Mouse (Mus musculus): Measurements from ENCODE around the gene 1700030J22Rik.
A peak's percentile ranks its signal among the peaks of the same experiment; 100 is the strongest.

Gene 1700030J22Rik

DNA sequence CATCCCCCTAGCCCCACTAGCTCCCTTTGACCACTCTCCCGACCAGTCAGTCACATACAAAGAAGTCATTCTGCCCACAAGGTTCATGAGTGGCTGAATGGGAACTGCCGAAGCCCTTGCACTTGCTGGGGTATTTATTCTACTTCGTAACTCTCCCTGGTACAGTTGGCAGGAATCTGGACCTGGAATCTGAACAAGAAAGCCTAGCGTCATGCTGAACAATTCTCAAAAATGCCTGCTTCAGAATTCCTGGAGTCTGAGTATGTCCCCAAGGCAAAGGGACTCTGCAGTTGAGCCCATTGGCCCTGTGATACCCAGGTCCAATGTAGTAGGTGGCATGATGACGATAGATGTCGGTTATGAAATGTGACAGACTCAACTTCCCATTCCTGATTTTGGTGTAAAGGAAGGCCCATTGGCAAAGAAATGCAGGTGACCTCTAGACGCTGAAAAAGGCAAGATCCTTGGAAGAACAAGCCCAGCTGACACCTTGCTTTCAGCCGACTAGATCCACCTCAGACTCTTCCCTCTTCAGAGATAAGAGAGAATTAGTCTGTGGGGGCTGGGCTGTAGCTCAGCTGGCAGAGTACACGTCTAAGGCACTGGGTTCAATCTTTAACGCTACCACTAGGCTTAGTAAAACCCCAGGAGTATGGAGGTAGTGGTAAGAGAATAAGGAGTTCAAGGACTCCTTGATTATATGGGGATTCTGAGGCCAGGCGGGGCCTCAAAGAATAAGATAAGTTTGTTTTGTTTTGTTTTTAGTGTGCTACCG, 36.3 kb downstream of the 1700030J22Rik start:
- TF ChIP-seq GATA4 (IDR thresholded peaks at IDR 0.05; ENCODE audit: insufficient replicate concordance, low read length): no peak

DNA sequence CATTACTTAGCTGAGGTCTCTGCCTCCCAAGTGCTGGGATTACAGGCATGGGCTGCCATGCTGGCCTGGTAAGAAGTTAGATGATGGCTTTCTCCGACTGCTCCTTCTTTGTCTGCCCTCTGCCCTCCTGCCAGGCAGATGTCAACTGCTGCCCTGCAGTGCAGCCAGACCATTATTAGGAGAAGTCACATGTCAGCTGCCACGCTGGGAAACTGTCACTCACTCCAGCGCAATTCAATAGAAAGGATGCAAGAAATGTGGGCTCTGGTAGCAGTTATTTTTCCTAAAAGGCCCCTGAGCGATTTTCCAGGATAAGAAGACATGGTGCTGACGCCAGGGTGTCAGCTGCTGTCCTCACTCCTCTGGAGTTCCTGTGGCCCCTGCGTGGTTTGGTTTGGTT, 43.3 kb downstream of the 1700030J22Rik start:
- no peak for TF ChIP-seq GATA4 (IDR thresholded peaks at IDR 0.05; ENCODE audit: insufficient replicate concordance, low read length)

DNA sequence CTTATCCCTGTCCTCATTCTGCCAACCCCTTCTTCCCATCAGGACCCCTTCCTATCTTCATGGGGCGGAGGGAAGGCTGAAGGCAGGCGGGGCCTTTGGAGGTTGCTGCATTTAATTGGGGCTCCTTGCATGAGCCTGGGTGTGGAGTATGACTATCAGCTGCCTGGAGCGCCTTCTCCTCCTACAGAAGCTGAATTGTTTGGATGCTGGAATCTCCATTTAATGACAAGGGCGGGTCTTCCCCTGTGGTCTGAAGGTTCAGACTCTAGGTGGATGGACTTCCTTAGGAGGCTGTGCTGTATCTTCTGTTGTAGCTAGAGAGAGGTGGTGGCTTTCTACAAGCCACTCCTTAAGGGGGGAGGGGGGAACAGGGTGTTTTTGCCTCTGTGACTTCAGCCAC, 43.8 kb downstream of the 1700030J22Rik start:
- no peak for TF ChIP-seq GATA4 (IDR thresholded peaks at IDR 0.05; ENCODE audit: insufficient replicate concordance, low read length)

DNA sequence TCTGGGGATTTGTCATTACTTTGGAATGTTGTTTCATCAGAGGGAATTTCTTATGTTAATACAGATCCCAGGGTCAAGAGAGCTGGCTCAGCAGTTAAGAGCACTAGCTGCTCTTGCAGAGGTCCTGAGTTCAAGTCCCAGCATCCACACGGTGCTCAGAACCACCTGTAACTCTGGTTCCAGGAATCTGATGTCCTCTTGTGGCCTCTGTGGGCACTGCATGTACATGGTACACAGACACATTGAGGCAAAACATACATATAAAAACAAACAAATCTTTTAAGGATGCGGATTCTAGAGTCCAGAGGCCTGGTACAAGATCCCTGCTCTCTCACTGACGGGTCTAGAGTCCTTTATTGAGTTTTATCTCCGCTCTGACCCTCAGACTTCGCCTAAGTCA, 50.2 kb downstream of the 1700030J22Rik start:
- no peak for TF ChIP-seq GATA4 (IDR thresholded peaks at IDR 0.05; ENCODE audit: insufficient replicate concordance, low read length)

DNA sequence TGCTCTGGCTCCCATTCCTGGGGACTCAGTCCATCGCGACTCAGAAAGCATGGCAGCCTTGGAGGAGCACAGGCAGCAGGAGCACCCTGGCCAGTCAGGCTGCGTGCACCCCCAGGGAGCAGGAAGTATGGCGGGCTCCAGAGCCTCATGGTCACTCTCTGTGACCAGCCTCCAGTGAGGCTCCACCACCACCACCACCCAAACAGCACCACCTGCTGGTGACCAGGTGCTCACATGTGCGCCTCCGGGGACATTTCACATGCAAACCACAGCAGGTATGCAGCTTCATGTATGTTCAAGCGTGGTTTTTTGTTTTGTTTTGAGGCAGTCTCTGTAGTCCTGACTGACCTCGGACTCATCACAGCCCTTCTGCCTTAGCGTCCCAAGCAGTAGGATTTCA, 50.9 kb downstream of the 1700030J22Rik start:
- TF ChIP-seq GATA4 (IDR thresholded peaks at IDR 0.05; ENCODE audit: insufficient replicate concordance, low read length): no peak

DNA sequence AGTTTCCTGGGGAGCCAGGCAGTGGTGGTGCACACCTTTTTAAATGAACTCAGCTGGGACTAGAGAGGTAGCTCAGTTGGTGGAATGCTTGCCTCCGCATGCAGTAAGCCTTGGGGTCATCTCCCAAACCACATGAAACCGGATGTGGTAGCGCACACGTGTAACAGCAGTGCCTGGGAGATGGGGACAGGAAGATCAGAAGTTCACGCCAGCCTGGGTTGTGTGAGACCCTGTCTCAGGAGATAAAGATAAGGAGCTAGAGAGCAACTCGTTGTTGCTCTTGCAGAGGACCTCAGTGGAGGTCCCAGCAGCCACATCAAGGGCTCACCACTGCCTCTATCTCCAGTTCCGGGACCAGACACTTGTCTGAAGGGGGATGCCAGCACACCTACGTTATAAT, 55.2 kb downstream of the 1700030J22Rik start:
- no peak for TF ChIP-seq GATA4 (IDR thresholded peaks at IDR 0.05; ENCODE audit: insufficient replicate concordance, low read length)

DNA sequence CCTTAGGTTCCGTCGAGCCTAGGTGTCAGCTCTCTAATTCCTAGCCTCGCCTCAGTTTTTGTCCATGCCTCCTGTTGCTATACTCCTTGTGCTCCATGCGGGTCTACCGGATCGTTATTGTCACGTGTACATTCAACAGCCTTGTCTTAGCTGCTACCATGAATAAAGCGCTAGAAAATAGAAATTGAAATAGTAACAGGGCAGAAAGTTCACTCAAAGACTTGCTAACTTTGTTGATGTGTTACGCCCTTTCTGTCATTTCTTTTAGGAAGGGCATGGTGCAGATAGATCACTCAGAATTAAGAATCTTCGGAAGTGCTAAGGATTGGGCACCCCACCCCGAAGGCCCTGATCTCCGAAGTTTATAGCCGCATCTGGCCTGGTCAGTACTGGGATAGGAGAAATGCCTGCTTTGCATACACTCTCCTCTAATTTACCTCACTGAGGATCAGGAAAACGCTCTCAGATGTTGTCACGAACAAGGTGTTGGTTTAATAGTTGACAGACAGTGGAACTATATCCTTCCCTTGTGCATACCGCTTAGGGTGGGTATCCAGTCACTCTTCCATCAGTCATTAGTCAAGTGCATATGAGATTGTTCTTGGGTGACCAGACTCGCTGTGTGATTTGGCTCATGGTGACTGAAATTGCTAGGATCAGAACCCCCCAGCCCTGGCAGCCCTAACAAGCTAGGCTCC, 56.5 kb downstream of the 1700030J22Rik start:
- TF ChIP-seq GATA4 (IDR thresholded peaks at IDR 0.05; ENCODE audit: insufficient replicate concordance, low read length): no peak

DNA sequence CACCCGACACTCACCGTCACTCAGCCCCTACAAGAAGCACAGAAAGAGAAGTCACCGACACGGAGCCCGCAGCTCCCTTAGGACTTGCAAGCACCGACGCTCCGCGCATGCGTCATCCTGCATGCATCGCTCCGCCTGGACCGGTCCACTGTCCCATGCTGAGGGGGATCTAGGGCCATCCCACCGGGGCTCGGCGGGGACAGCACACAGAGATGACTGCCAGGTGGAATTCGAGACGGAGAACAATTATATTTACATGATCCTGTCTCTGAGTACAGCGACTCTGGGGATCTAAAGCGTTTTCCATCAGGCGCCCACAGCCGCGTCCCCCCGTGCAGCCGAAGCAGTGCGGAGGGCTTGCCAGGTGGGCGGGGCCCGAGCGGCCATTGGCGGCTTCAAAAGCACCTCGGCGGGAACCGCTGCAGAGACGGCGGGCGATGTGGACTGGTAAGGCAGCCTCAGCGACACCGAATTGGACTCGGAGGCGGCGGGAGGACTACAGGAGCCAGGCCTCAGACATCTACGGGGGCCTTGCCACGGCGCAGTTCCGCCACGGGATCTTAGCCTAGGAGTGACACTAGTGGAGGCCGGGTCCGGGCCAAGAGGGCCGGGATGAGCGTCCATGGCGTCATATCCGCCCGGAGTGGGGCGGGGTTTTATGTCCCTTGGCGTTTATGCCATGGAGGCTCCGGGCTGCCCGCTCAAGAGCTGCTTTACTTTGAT, 57.3 kb downstream of the 1700030J22Rik start, which contains the start of the genes Cmc2 and Cenpn:
TSS of gene Cmc2 (minus strand) at position 119 of the 723 bp plus-strand sequence.
TSS of gene Cenpn (plus strand) at position 394 of the 723 bp plus-strand sequence.
- TF ChIP-seq GATA4 (IDR thresholded peaks at IDR 0.05; ENCODE audit: insufficient replicate concordance, low read length): peak; percentile 43; the same call in 1 of the 2 replicates

DNA sequence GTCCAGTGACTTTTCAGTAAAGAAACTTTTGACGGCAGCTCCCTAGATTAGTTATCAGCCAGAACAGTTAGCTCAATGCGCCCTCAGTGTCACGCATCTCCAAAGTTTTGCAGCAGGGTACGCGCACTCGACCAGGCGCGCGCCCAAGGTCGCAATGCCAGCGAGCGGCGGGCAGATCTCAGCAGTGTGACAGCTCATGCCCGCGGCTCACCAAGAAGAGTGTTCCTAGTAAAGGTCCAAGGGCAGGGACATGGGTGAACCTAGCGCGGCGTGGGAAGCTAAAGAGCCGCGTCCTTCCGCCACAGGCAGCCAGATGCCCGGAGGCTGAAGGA, 57.8 kb downstream of the 1700030J22Rik start:
- TF ChIP-seq GATA4 (IDR thresholded peaks at IDR 0.05; ENCODE audit: insufficient replicate concordance, low read length): no peak

Data from liver, adult (tissue).